Mouse (Mus musculus) MEL (cell line): ENCODE measurements around the gene Thsd7b. TPM values are rescaled to one million over a fixed set of nuclear protein-coding genes. Genes with fewer than 3 reads are reported as not detected.

Experiments
- DNase-seq: peaks from one replicate; pipeline ENCODE4 v3.0.0; 2011; ENCODE audit warnings: low read depth, low spot score
- H3K27ac ChIP-seq: 2 replicates; pipeline ENCODE4 v1.5.1; 2012; ENCODE audit warnings: low read depth, mild to moderate bottlenecking, control low read depth, low read length, moderate library complexity; ENCODE audit not compliant: control insufficient read depth
- H3K27me3 ChIP-seq, 2 experiments: fragments of 150-350 bp in 1 of 2; sonication (generic) in 1 of 2; 2 replicates each; pipeline ENCODE4 v1.6.1; 2012; ENCODE audit warnings: low read length in 2 of 2, mild to moderate bottlenecking in 2 of 2, improper control_type of control experiment in 1 of 2, moderate library complexity in 1 of 2; ENCODE audit not compliant: insufficient read depth in 2 of 2, control insufficient read depth in 1 of 2
- H3K36me3 ChIP-seq, 2 experiments: 2 replicates each; pipeline ENCODE4 v1.6.1; 2012 to 2014; ENCODE audit warnings: low read length in 2 of 2, improper control_type of control experiment in 1 of 2, inconsistent platforms in 1 of 2, mild to moderate bottlenecking in 1 of 2; ENCODE audit not compliant: insufficient read depth in 2 of 2, control insufficient read depth in 1 of 2
- H3K4me1 ChIP-seq, 2 experiments: fragments of 150-350 bp in 1 of 2; sonication (generic) in 1 of 2; 2 replicates each; pipeline ENCODE4 v1.6.1; 2012; ENCODE audit warnings: low read length in 2 of 2, improper control_type of control experiment in 1 of 2, mild to moderate bottlenecking in 1 of 2; ENCODE audit not compliant: insufficient read depth in 2 of 2, control insufficient read depth in 1 of 2
- H3K4me3 ChIP-seq, 2 experiments: fragments of 150-350 bp in 1 of 2; sonication (generic) in 1 of 2; 2 replicates each; pipeline ENCODE4 v1.5.1; 2012; ENCODE audit warnings: low read depth in 2 of 2, low read length in 2 of 2, mild to moderate bottlenecking in 2 of 2, moderate library complexity in 2 of 2, control low read depth in 1 of 2, improper control_type of control experiment in 1 of 2; ENCODE audit not compliant: control insufficient read depth in 1 of 2, insufficient read depth in 1 of 2
- H3K79me2 ChIP-seq: 2 replicates; pipeline ENCODE4 v1.6.1; 2012; ENCODE audit warnings: mild to moderate bottlenecking, low read length, moderate library complexity; ENCODE audit not compliant: control insufficient read depth, poor library complexity, insufficient read depth
- H3K9ac ChIP-seq: 2 replicates; pipeline ENCODE4 v1.6.1; 2012; ENCODE audit warnings: low read depth, mild to moderate bottlenecking, control low read depth, low read length, moderate library complexity; ENCODE audit not compliant: control insufficient read depth, poor library complexity, severe bottlenecking
- H3K9me3 ChIP-seq: fragments of 150-350 bp; sonication (generic); replicated peaks from 2 replicates; pipeline ENCODE4 v1.6.1; 2012; ENCODE audit warnings: mild to moderate bottlenecking, low read length, improper control_type of control experiment, moderate library complexity; ENCODE audit not compliant: insufficient read depth
- CHD1 ChIP-seq: IDR thresholded peaks from 2 replicates; pipeline ENCODE4 v1.6.1; 2012; ENCODE audit warnings: low read depth, mild to moderate bottlenecking, inconsistent platforms, low read length, improper control_type of control experiment
- EP300 ChIP-seq, 2 experiments: IDR thresholded peaks; 2 replicates each; pipeline ENCODE4 v1.6.1; 2011; ENCODE audit warnings: improper control_type of control experiment in 2 of 2, low read length in 2 of 2, low read depth in 1 of 2, mild to moderate bottlenecking in 1 of 2
- ETS1 ChIP-seq: IDR thresholded peaks from 2 replicates; pipeline ENCODE4 v1.6.1; 2012; ENCODE audit warnings: low read depth, mild to moderate bottlenecking, inconsistent platforms, low read length, improper control_type of control experiment, moderate library complexity
- GABPA ChIP-seq: IDR thresholded peaks from 2 replicates; pipeline ENCODE4 v1.6.1; 2012; ENCODE audit warnings: low read depth, mild to moderate bottlenecking, inconsistent platforms, low read length, improper control_type of control experiment, moderate library complexity
- GATA1 ChIP-seq: IDR thresholded peaks from 2 replicates; pipeline ENCODE4 v1.6.1; 2011; ENCODE audit warnings: low read depth, low read length, improper control_type of control experiment
- JUND ChIP-seq: IDR thresholded peaks from 2 replicates; pipeline ENCODE4 v1.6.1; 2011; ENCODE audit warnings: low read depth, mild to moderate bottlenecking, improper control_type of control experiment, low read length
- KAT2A ChIP-seq: conservative IDR thresholded peaks from 2 replicates; pipeline ENCODE4 v1.6.1; 2012; ENCODE audit warnings: low read depth, low read length, improper control_type of control experiment, inconsistent platforms
- MAX ChIP-seq: IDR thresholded peaks from 2 replicates; pipeline ENCODE4 v1.6.1; 2011; ENCODE audit warnings: low read length, improper control_type of control experiment
- MAZ ChIP-seq: IDR thresholded peaks from 2 replicates; pipeline ENCODE4 v1.6.1; 2012; ENCODE audit warnings: low read depth, mild to moderate bottlenecking, inconsistent platforms, low read length, improper control_type of control experiment
- MYB ChIP-seq: IDR thresholded peaks from 2 replicates; pipeline ENCODE4 v1.6.1; 2011; ENCODE audit warnings: mild to moderate bottlenecking, low read depth, low read length, improper control_type of control experiment
- MYC ChIP-seq: IDR thresholded peaks from 2 replicates; pipeline ENCODE4 v1.6.1; 2011; ENCODE audit warnings: low read depth, mild to moderate bottlenecking, low read length, improper control_type of control experiment, moderate library complexity
- NELFE ChIP-seq: IDR thresholded peaks from 2 replicates; pipeline ENCODE4 v1.6.1; 2011; ENCODE audit warnings: low read depth, low read length, improper control_type of control experiment
- NRF1 ChIP-seq: IDR thresholded peaks from 2 replicates; pipeline ENCODE4 v1.6.1; 2014; ENCODE audit warnings: low read depth, mild to moderate bottlenecking, inconsistent platforms, low read length, improper control_type of control experiment, moderate library complexity; ENCODE audit not compliant: poor library complexity, insufficient read depth, severe bottlenecking
- POLR2A ChIP-seq, 2 experiments: IDR thresholded peaks; 2 replicates each; pipeline ENCODE4 v1.6.1; 2011 to 2012; ENCODE audit warnings: low read length in 2 of 2, mild to moderate bottlenecking in 2 of 2, control low read depth in 1 of 2, improper control_type of control experiment in 1 of 2, low read depth in 1 of 2, moderate library complexity in 1 of 2; ENCODE audit not compliant: control insufficient read depth in 1 of 2, insufficient read depth in 1 of 2, poor library complexity in 1 of 2
- POLR2AphosphoS2 ChIP-seq: IDR thresholded peaks from 2 replicates; pipeline ENCODE4 v1.6.1; 2011; ENCODE audit warnings: low read length, improper control_type of control experiment
- POLR2AphosphoS5 ChIP-seq: IDR thresholded peaks from 2 replicates; pipeline ENCODE4 v1.6.1; 2012; ENCODE audit warnings: low read depth, borderline replicate concordance, mild to moderate bottlenecking, inconsistent platforms, low read length, moderate library complexity, mixed read lengths
- SMC3 ChIP-seq: IDR thresholded peaks from 2 replicates; pipeline ENCODE4 v1.6.1; 2011; ENCODE audit warnings: low read depth, low read length, improper control_type of control experiment
- UBTF ChIP-seq: IDR thresholded peaks from 2 replicates; pipeline ENCODE4 v1.6.1; 2012; ENCODE audit warnings: low read depth, mild to moderate bottlenecking, inconsistent platforms, low read length, improper control_type of control experiment, moderate library complexity, borderline replicate concordance; ENCODE audit not compliant: insufficient read depth
- USF1 ChIP-seq: IDR thresholded peaks from 2 replicates; pipeline ENCODE4 v1.6.1; 2014; ENCODE audit warnings: low read depth, mild to moderate bottlenecking, inconsistent platforms, low read length, improper control_type of control experiment, moderate library complexity
- ZKSCAN1 ChIP-seq: IDR thresholded peaks from 2 replicates; pipeline ENCODE4 v1.6.1; 2012; ENCODE audit warnings: low read depth, mild to moderate bottlenecking, inconsistent platforms, low read length, improper control_type of control experiment, moderate library complexity
- ZMIZ1 ChIP-seq: IDR thresholded peaks from 2 replicates; pipeline ENCODE4 v1.6.1; 2012; ENCODE audit warnings: low read depth, mild to moderate bottlenecking, inconsistent platforms, low read length, improper control_type of control experiment, moderate library complexity
- ZNF384 ChIP-seq: IDR thresholded peaks from 2 replicates; pipeline ENCODE4 v1.6.1; 2012; ENCODE audit warnings: low read depth, mild to moderate bottlenecking, inconsistent platforms, low read length, improper control_type of control experiment
- polyA plus RNA-seq, 2 experiments: library from polyadenylated mRNA; stranded (reverse) in 1 of 2; unstranded in 1 of 2; fragments of >175 nt in 1 of 2; fragments of >200 nt in 1 of 2; gene quantifications; 2 replicates each; pipeline versions ENCODE4 v1.2.1 to v1.2.4; 2012; ENCODE audit warnings: low replicate concordance in 2 of 2, low read depth in 1 of 2; ENCODE audit not compliant: insufficient read length in 2 of 2, insufficient read depth in 1 of 2, missing spikeins in 1 of 2
- total RNA-seq: library from RNA; depleted of rRNA; stranded (reverse); fragments of 300-350 nt; gene quantifications from 2 replicates; pipeline ENCODE4 v1.2.3, GENCODE M21; 2012

Thsd7b gene
- total and polyA plus RNA-seq, 3 experiments: not detected

DNA sequence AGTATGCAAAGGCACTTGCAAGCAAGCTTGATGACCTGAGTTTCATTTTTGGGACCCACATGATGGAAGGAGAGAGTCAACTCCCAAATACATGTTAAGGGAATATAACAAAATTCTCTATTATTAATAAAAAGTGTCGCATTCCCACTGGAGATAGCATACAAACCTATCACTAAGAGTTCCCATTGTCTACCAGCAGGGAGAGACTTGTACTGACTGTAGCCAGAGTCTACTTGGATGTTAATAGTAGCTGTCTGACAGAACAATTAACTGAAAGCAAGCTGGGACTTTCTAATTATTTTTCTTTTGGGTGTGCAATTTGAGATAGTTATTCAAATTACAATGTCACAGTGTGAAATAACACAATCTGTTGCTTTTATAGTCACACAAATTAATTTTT is 31.1 kb downstream of the Thsd7b start:
- Histone ChIP-seq H3K9me3 (no peaks in the 10 kb centered on the region), H3K9ac (no peak overlapping the region), H3K4me3 (no peak overlapping the region), H3K27me3 (no peaks in the 10 kb centered on the region), H3K27ac (no peak overlapping the region), H3K4me1 (no peaks in the 10 kb centered on the region), H3K36me3 (no peaks in the 10 kb centered on the region), H3K79me2 (no peaks in the 10 kb centered on the region)
- TF ChIP-seq CHD1 (no peak), MAZ (no peak), USF1 (no peak), GATA1 (no peak), JUND (no peak), UBTF (no peak), KAT2A (no peak), NRF1 (no peak), SMC3 (no peak), EP300 (IDR thresholded peaks at IDR 0.05; ENCODE audit: low read depth in 1 of 2, low read length in 2 of 2) (no peak), GABPA (no peak)
- DNase-seq: no peak

- no peaks in the 10 kb centered on the region for H3K36me3 ChIP-seq
- no peak for DNase-seq
Observed at GRCm38 (mm10) chr1:129324388-129324787, 51.3 kb downstream of the Thsd7b start.

More at GRCm38 (mm10) chr1:129324388-129324787, 51.3 kb downstream of the Thsd7b start:
- no peaks in the 10 kb centered on the region for H3K9me3 ChIP-seq
- H3K79me2 ChIP-seq: no peaks in the 10 kb centered on the region
- H3K9ac ChIP-seq: no peak overlapping the region
- no peak overlapping the region; the same call in 1 of the 2 replicates for H3K27ac ChIP-seq
- no peak overlapping the region for H3K4me3 ChIP-seq
- no peaks in the 10 kb centered on the region for H3K27me3 ChIP-seq
- TF ChIP-seq USF1 (no peak), POLR2A (IDR thresholded peaks at IDR 0.05; ENCODE audit: control insufficient read depth in 1 of 2, insufficient read depth in 1 of 2, low read depth in 1 of 2, low read length in 2 of 2, poor library complexity in 1 of 2) (no peak), KAT2A (no peak), ZKSCAN1 (no peak), POLR2AphosphoS5 (no peak), ZMIZ1 (no peak), SMC3 (no peak), POLR2AphosphoS2 (no peak), EP300 (IDR thresholded peaks at IDR 0.05; ENCODE audit: low read depth in 1 of 2, low read length in 2 of 2) (no peak), NELFE (no peak), UBTF (no peak), ETS1 (no peak), ZNF384 (no peak), MYC (no peak), MAX (no peak), MYB (no peak)
- H3K4me1 ChIP-seq: no peaks in the 10 kb centered on the region
